16 mouse cellular contexts compared by ENCODE assay signal in genomic region chr2:62399361-62399760, GRCm38 (mm10). TPM values are rescaled to one million over a fixed set of nuclear protein-coding genes. Genes with fewer than 3 reads are reported as not detected.
"Had no signal": no experiment of that assay in that cellular context is flagged by ENCODE, and none has a peak within 500 bp of the region (broad histone marks: within the 10 kb centered on the region; RNA-seq: fewer than 3 reads in every experiment).

No protein-coding gene starts in this region.

- H3K36me3 ChIP-seq: kidney, embryonic 15.5 days; limb, embryonic 15.5 days; liver, embryonic 12.5 days; midbrain, embryonic 10.5 days; neural tube, embryonic 15.5 days had no signal

- H3K9me3 ChIP-seq: kidney, embryonic 15.5 days; limb, embryonic 15.5 days; liver, embryonic 12.5 days; midbrain, embryonic 10.5 days; neural tube, embryonic 15.5 days had no signal

- H3K4me1 ChIP-seq: limb, embryonic 15.5 days; liver, embryonic 12.5 days; midbrain, embryonic 10.5 days; neural tube, embryonic 15.5 days had no signal

- H3K27ac ChIP-seq: kidney, embryonic 15.5 days; left cerebral cortex, adult 2 months; liver, embryonic 12.5 days; midbrain, embryonic 10.5 days; neural tube, embryonic 15.5 days had no signal

- ATAC-seq: liver, embryonic 12.5 days had no signal

- H3K9ac ChIP-seq: kidney, embryonic 15.5 days; limb, embryonic 15.5 days; liver, embryonic 12.5 days; lung, embryonic 14.5 days; neural tube, embryonic 15.5 days had no signal

- H3K27me3 ChIP-seq: kidney, embryonic 15.5 days; limb, embryonic 15.5 days; liver, embryonic 12.5 days; neural tube, embryonic 15.5 days had no signal

- H3K4me3 ChIP-seq: kidney, embryonic 15.5 days; left cerebral cortex, adult 2 months; limb, embryonic 15.5 days; liver, embryonic 12.5 days; midbrain, embryonic 10.5 days; myocyte; neural tube, embryonic 15.5 days had no signal

- DNase-seq: kidney, adult 18-20 months; kidney, postnatal 25 days; lung, embryonic 14.5 days; lung, postnatal 14 days; midbrain, embryonic 14.5 days; right cerebral cortex, adult 18-20 months; right cerebral cortex, postnatal 25 days; thymus, adult 2 months; thymus, postnatal 25 days had no signal

- H3K4me2 ChIP-seq: kidney, embryonic 15.5 days; limb, embryonic 15.5 days; liver, embryonic 12.5 days; lung, embryonic 14.5 days; neural tube, embryonic 15.5 days had no signal

RNA-seq across cellular contexts. Expression of gene Dpp4, which starts 12.7 kb away (rescaled TPM):
- polyA plus RNA-seq: myocyte had no signal
